Comparison of ENCODE assay signal across 15 mouse cellular contexts in the genomic region with DNA sequence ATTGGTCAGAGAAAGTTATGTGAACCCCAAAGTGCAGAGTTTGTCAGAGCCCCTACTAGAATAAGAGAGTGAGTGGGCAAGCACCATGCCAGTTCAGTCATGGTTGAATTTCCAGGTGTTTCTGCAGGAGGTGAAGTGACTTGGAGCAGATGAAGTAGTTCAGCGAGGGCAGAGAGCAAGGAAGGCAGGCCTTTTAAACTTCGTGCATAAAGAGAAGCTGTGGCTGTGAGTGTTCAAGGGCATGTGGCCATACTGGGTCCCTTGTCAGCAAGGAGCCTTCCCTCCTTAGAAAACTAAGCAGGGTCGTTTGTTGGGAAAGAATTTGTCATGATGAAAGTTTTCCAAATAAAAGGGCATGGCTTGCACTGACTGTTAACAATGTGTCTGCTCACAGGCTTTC.
"Had no signal": no experiment of that assay in that cellular context is flagged by ENCODE, and none has a peak within 500 bp of the region (broad histone marks: within the 10 kb centered on the region; RNA-seq: fewer than 3 reads in every experiment).

No protein-coding gene starts in this region.

- H3K9ac ChIP-seq: neural tube, embryonic 15.5 days; stomach, embryonic 15.5 days had no signal

- H3K4me2 ChIP-seq: neural tube, embryonic 15.5 days; stomach, embryonic 15.5 days had no signal

- H3K9me3 ChIP-seq: stomach, embryonic 15.5 days had no signal

- DNase-seq: retina, postnatal 1 day; right cerebral cortex, adult 18-20 months; right cerebral cortex, postnatal 14 days; right cerebral cortex, postnatal 25 days; right cerebral cortex, postnatal 4 days; spleen, adult 18-20 months; thymus, adult 18-20 months; thymus, adult 2 months; thymus, postnatal 14 days; thymus, postnatal 25 days; thymus, postnatal 36 days; thymus, postnatal 4 days had no signal

- H3K4me1 ChIP-seq: neural tube, embryonic 15.5 days; stomach, embryonic 15.5 days had no signal

- H3K27ac ChIP-seq: neural tube, embryonic 15.5 days; stomach, embryonic 15.5 days; stomach, postnatal 0 days had no signal

- H3K4me3 ChIP-seq: neural tube, embryonic 15.5 days; stomach, embryonic 15.5 days had no signal

- H3K27me3 ChIP-seq: neural tube, embryonic 15.5 days; stomach, embryonic 15.5 days had no signal

- H3K36me3 ChIP-seq: neural tube, embryonic 15.5 days; stomach, embryonic 15.5 days had no signal
